Mouse (Mus musculus): ENCODE results near the gene Tnfrsf22. TPM values are rescaled to one million over a fixed set of nuclear protein-coding genes. Genes with fewer than 3 reads are reported as not detected.
A peak's percentile ranks its signal among the peaks of the same experiment; 100 is the strongest.

Gene Tnfrsf22
- polyA plus RNA-seq (2012; rRNA removed): 20.5 and 24.4 TPM in 2 replicates
- 10.7 and 13.0 TPM in 2 replicates for polyA plus RNA-seq (2014; fragmentation: Nextera tagmentation; extraction: Ambion mirVana)

DNA sequence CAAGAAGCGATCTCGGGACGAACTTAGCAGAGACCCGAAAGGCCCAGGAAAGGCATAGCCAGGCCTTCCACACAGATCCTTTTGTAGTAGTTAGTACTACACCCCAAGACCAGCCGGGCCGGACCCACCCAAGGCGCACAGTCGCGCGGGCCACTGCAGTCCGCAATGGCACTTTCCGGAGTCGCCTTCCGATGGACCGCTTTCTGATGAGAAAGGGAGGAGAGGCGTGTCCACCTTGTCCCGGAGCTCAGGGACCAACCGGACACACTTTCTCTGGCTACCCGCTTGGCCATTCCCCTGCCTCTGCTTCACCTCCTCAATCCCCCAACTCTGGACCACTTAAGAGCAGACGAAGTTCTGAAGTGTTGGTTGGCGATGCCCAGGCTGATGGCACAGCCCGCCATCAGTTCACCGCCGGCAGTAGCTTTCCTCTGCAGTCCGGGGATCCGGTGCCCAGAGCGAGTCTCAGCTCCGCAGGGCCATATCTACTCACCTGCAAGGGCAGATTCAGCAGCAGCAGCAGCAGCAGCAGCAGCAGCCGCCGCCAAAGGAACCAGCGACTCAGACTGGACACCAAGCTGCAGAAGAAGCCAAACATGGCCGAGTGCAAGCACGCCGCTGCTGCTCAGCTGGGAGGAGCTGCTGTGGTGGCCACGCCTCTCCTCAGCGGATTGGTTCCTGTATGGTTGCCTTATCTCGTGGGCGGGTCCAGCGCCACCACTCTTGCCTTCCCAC, at the start of gene Tnfrsf22:
Tnfrsf22 (minus strand) TSS at position 628 of the 735 bp plus-strand sequence.
- H3K4me2 ChIP-seq (replicated peaks; ENCODE audit: low read depth, low read length, severe bottlenecking): peak within 1 kb of the TSS; percentile 73
- ATAC-seq (ENCODE audit: low FRiP score, low read depth) (peak; percentile 99), DNase-seq (ENCODE audit: low spot score) (peak; percentile 91)
- no peaks in the 10 kb centered on the region for H3K27me3 ChIP-seq (ENCODE audit: control insufficient read depth, insufficient read depth, low read length)
- no peak within 1 kb of the TSS for H3K27ac ChIP-seq (replicated peaks; ENCODE audit: low read depth, low read length)
- no peaks in the 10 kb centered on the region for H3K36me3 ChIP-seq (ENCODE audit: control insufficient read depth, insufficient read depth, low read length)
- H3K9me3 ChIP-seq (ENCODE audit: control insufficient read depth, low read length): no peaks in the 10 kb centered on the region
- no peaks in the 10 kb centered on the region for H3K4me1 ChIP-seq (ENCODE audit: control insufficient read depth, insufficient read depth, low read length)
- peak within 1 kb of the TSS; percentile 63 for H3K4me3 ChIP-seq (replicated peaks; ENCODE audit: low read length)
- 0 out of 2 replicates have a peak, but pooled peaks have one; percentile 28 for TF ChIP-seq POLR2A (IDR thresholded peaks at IDR 0.05; ENCODE audit: borderline replicate concordance, extremely low read depth, insufficient read depth, insufficient read length)
- 3% methylated on average over 37 of the region's 39 CpGs for WGBS
- peak within 1 kb of the TSS; percentile 66 for H3K9ac ChIP-seq (ENCODE audit: low read depth, low read length, severe bottlenecking)

DNA sequence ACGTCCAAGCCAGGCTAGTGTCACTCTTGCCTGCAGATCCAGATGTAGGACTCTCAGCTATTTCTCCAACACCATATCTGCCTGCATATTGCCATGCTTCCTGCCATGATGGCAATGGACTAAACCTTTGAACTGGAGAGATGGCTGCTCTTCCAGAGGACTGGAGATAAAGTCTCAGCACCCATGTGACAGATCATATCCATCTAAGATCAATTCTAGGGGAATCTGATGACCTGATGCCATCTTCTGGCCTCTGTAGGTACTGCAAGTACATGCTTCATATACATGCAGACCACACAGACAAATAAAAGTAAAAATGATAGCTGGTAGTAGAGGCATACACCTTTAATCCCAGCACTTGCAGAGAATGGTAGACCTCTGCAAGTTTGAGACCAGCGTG, 46.7 kb upstream of the Tnfrsf22 start:
- ATAC-seq (ENCODE audit: low FRiP score, low read depth) (no peak), DNase-seq (ENCODE audit: low spot score) (no peak)
- Histone ChIP-seq H3K4me1 (ENCODE audit: control insufficient read depth, insufficient read depth, low read length) (no peaks in the 10 kb centered on the region), H3K9ac (ENCODE audit: low read depth, low read length, severe bottlenecking) (no peak overlapping the region), H3K4me2 (replicated peaks; ENCODE audit: low read depth, low read length, severe bottlenecking) (no peak overlapping the region), H3K27me3 (ENCODE audit: control insufficient read depth, insufficient read depth, low read length) (no peaks in the 10 kb centered on the region), H3K9me3 (ENCODE audit: control insufficient read depth, low read length) (no peaks in the 10 kb centered on the region), H3K36me3 (ENCODE audit: control insufficient read depth, insufficient read depth, low read length) (peaks cover 83% of the 10 kb centered on the region), H3K27ac (replicated peaks; ENCODE audit: low read depth, low read length) (no peak overlapping the region), H3K4me3 (replicated peaks; ENCODE audit: low read length) (no peak overlapping the region)
- 58% methylated on average over 2 of the region's 2 CpGs for WGBS
- TF ChIP-seq POLR2A (IDR thresholded peaks at IDR 0.05; ENCODE audit: borderline replicate concordance, extremely low read depth, insufficient read depth, insufficient read length): no peak

GRCm38 (mm10) chr7:143694550-143694949, 45.1 kb upstream of the Tnfrsf22 start:
- H3K4me2 ChIP-seq (replicated peaks; ENCODE audit: low read depth, low read length, severe bottlenecking): no peak overlapping the region
- no peaks in the 10 kb centered on the region for H3K9me3 ChIP-seq (ENCODE audit: control insufficient read depth, low read length)
- no peak overlapping the region for H3K27ac ChIP-seq (replicated peaks; ENCODE audit: low read depth, low read length)
- H3K4me3 ChIP-seq (replicated peaks; ENCODE audit: low read length): no peak overlapping the region
- H3K4me1 ChIP-seq (ENCODE audit: control insufficient read depth, insufficient read depth, low read length): no peaks in the 10 kb centered on the region
- TF ChIP-seq POLR2A (IDR thresholded peaks at IDR 0.05; ENCODE audit: borderline replicate concordance, extremely low read depth, insufficient read depth, insufficient read length): no peak
- peaks cover 90% of the 10 kb centered on the region for H3K36me3 ChIP-seq (ENCODE audit: control insufficient read depth, insufficient read depth, low read length)
- DNase-seq (ENCODE audit: low spot score): no peak
- WGBS: 94% methylated on average over 7 of the region's 7 CpGs
- no peak for ATAC-seq (ENCODE audit: low FRiP score, low read depth)
- no peaks in the 10 kb centered on the region for H3K27me3 ChIP-seq (ENCODE audit: control insufficient read depth, insufficient read depth, low read length)
- H3K9ac ChIP-seq (ENCODE audit: low read depth, low read length, severe bottlenecking): no peak overlapping the region

DNA sequence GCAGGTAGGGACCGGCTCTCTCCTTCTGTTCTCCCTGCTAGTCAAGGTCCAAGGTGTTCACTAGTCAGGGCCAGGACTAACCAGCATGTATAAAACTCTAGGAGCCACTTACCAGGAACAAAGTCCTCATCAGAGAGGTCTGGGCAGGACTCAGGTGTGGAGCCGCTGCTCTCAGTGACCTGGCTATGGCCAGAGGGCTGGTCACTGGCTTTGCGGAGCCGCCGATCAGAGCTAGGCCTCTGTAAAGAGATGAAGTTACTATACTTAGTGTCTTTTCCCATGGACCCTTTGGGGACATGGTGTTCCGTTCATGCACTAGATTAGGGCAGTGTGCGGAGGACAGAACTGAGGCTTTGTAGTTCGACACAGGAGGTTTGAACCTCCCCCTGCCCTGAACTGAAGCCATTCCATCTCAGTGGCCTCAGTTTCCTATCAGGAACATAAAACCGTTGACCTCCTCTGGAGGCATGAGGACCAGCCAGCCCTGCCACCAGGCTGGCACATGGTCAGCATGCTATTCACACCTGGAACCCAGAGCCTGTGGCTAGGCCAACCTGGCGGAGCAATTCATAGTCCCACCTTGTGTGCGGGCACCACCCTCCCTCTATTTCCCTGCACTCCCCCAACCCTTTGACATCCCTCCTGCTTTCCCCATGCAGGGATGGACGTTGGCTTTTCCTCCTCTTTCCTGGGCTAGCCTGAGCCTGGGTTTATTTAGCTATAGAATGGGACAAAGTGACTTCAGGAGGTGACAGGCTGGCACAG, 43.5 kb upstream of the Tnfrsf22 start:
- no peak for DNase-seq (ENCODE audit: low spot score)
- no peak overlapping the region for H3K9ac ChIP-seq (ENCODE audit: low read depth, low read length, severe bottlenecking)
- no peaks in the 10 kb centered on the region for H3K27me3 ChIP-seq (ENCODE audit: control insufficient read depth, insufficient read depth, low read length)
- no peak overlapping the region for H3K27ac ChIP-seq (replicated peaks; ENCODE audit: low read depth, low read length)
- 88% methylated on average over 12 of the region's 12 CpGs for WGBS
- H3K4me2 ChIP-seq (replicated peaks; ENCODE audit: low read depth, low read length, severe bottlenecking): no peak overlapping the region
- no peaks in the 10 kb centered on the region for H3K4me1 ChIP-seq (ENCODE audit: control insufficient read depth, insufficient read depth, low read length)
- TF ChIP-seq POLR2A (IDR thresholded peaks at IDR 0.05; ENCODE audit: borderline replicate concordance, extremely low read depth, insufficient read depth, insufficient read length): no peak
- peaks cover 97% of the 10 kb centered on the region for H3K36me3 ChIP-seq (ENCODE audit: control insufficient read depth, insufficient read depth, low read length)
- H3K9me3 ChIP-seq (ENCODE audit: control insufficient read depth, low read length): no peaks in the 10 kb centered on the region
- H3K4me3 ChIP-seq (replicated peaks; ENCODE audit: low read length): no peak overlapping the region
- no peak for ATAC-seq (ENCODE audit: low FRiP score, low read depth)

DNA sequence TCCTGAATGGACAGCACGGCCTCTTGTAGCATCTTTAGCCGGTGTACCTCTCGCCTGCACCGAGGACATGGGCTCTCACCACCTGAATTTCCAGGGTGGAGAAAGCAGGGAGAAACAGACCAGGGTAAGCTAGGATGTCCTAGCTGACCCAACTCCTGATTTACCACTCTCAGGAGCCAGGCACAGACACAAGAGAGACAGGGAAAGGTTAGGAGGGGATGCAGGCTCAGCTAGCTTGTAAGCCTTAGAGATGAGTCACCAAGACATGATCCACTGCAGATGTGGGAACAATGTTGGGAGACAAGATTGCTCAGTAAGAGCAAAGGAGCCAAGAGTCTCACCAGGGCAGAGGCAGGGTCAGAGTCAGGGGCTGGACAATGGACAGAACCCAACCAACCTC, 42.4 kb upstream of the Tnfrsf22 start:
- Histone ChIP-seq H3K27me3 (ENCODE audit: control insufficient read depth, insufficient read depth, low read length) (no peaks in the 10 kb centered on the region), H3K4me2 (replicated peaks; ENCODE audit: low read depth, low read length, severe bottlenecking) (no peak overlapping the region), H3K9me3 (ENCODE audit: control insufficient read depth, low read length) (no peaks in the 10 kb centered on the region), H3K4me1 (ENCODE audit: control insufficient read depth, insufficient read depth, low read length) (no peaks in the 10 kb centered on the region), H3K4me3 (replicated peaks; ENCODE audit: low read length) (no peak overlapping the region), H3K36me3 (ENCODE audit: control insufficient read depth, insufficient read depth, low read length) (peaks cover 95% of the 10 kb centered on the region), H3K9ac (ENCODE audit: low read depth, low read length, severe bottlenecking) (no peak overlapping the region), H3K27ac (replicated peaks; ENCODE audit: low read depth, low read length) (no peak overlapping the region)
- DNase-seq (ENCODE audit: low spot score): no peak
- TF ChIP-seq POLR2A (IDR thresholded peaks at IDR 0.05; ENCODE audit: borderline replicate concordance, extremely low read depth, insufficient read depth, insufficient read length): no peak
- 98% methylated on average over 4 of the region's 4 CpGs for WGBS
- no peak for ATAC-seq (ENCODE audit: low FRiP score, low read depth)
